Mouse (Mus musculus): ENCODE measurements around the gene Smco1. TPM values are rescaled to one million over a fixed set of nuclear protein-coding genes. Genes with fewer than 3 reads are reported as not detected.

Smco1 gene
- total RNA-seq, 2 experiments from 2014 or later: 0.20 to 0.23 TPM

- no peak for DNase-seq (ENCODE audit: low spot score in 2 of 2)
Observed at GRCm38 (mm10) chr16:32311970-32312369, 40.7 kb downstream of the Smco1 start.

DNA sequence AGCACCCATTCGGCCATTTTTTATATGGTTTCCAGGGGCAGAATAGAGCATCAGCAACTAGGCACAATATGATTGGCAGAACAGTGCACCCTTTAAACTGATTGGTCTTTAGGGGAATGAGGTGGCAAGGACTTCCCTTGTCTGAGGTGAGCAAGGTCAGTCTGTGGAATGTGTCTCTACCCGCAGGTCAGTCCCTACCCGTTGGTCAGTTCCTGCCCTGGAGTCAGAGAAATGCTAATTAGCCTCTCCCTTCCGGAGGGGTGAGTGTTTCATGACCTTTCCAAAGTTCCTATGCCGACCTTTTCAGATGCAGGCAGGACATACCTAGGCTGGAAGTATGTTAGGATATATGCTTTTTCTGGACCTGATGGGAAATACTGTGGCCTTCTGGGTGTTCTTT, 41.1 kb downstream of the Smco1 start:
- no peak for DNase-seq (ENCODE audit: low spot score in 2 of 2)

DNA sequence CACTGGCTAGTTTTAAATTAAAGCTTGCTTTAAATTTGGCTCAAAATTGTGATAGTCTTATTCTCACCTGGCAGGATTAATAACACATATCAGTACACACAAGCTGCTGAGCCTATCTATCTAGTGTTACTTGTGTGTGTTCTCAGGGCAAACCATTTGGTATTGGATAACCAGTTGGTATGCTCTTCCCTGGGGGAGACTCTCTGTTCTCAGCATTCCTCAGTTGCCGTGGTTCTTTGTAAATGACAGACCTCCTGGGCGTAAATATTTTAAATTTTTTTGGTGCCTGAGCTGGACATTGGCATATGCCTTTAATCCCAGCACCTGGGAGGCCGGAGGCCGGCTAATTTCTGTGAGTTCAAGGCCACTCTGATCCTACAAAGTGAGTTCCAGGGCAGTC, 41.6 kb downstream of the Smco1 start:
- no peak for DNase-seq (ENCODE audit: low spot score in 2 of 2)

- no peak for DNase-seq (ENCODE audit: low spot score in 2 of 2)
Observed at GRCm38 (mm10) chr16:32316601-32317000, 45.3 kb downstream of the Smco1 start.

- DNase-seq (ENCODE audit: low spot score in 2 of 2): no peak
Observed at GRCm38 (mm10) chr16:32323953-32324352, 52.7 kb downstream of the Smco1 start.

Small RNA genes within 50 kb of the gene (microRNA-seq; reads per million reads assigned to microRNA genes)
- not detected for gene Mir1946a

Other genes starting within 250 kb of the Smco1 start
- gene Pak2, start 192.1 kb upstream of the Smco1 start, total RNA-seq (2021): 10 to 100 TPM; 54.8 to 57.8 TPM
- 10 to 100 TPM; 39.0 to 39.2 TPM for gene Pigx, start 171.7 kb upstream of the Smco1 start, total RNA-seq (2021)
- 10 to 100 TPM; 14.5 to 16.2 TPM for gene Cep19, start 171.7 kb upstream of the Smco1 start, total RNA-seq (2021)
- 10 to 100 TPM; 12.3 to 13.7 TPM for gene Nrros, start 105.9 kb upstream of the Smco1 start, total RNA-seq (2021)
- gene Bex6, start 91.6 kb upstream of the Smco1 start, total RNA-seq (2021): not detected
- gene Fbxo45, start 24.3 kb upstream of the Smco1 start, total RNA-seq (2021): 10 to 100 TPM; 26.9 to 27.3 TPM
- 10 to 100 TPM; 16.5 to 17.9 TPM for gene Wdr53, start 24.2 kb upstream of the Smco1 start, total RNA-seq (2021)
- gene Rnf168, start 6.0 kb downstream of the Smco1 start, total RNA-seq (2021): 10 to 100 TPM; 29.5 to 32.8 TPM
- 10 to 100 TPM; 79.1 to 88.6 TPM for gene Ubxn7, start 60.8 kb downstream of the Smco1 start, total RNA-seq (2021)
- not detected for gene Tm4sf19, start 129.0 kb downstream of the Smco1 start, total RNA-seq (2021)
- gene Tctex1d2, start 148.2 kb downstream of the Smco1 start, total RNA-seq (2021): 1 to 10 TPM; 8.9 to 9.2 TPM
- gene Pcyt1a, start 159.5 kb downstream of the Smco1 start, total RNA-seq (2021): 10 to 100 TPM; 66.0 to 70.6 TPM
- 1 to 10 TPM in 1 of 2 experiments, not detected in 1; 1.4 TPM for gene Slc51a, start 216.4 kb downstream of the Smco1 start, total RNA-seq (2021)
- not detected for gene Zdhhc19, start 224.8 kb downstream of the Smco1 start, total RNA-seq (2021)

All from adrenal gland, postnatal 4 days (tissue).